Mouse (Mus musculus): ENCODE results near the gene Tagln. TPM values are rescaled to one million over a fixed set of nuclear protein-coding genes. Genes with fewer than 3 reads are reported as not detected.

Tagln gene
- polyA plus RNA-seq, 1 experiment from 2014 or later: 18.6 TPM

GRCm38 (mm10) chr9:45943628-45944505 is 8.0 kb upstream of the Tagln start:
- Histone ChIP-seq H3K9me3 (no peaks in the 10 kb centered on the region), H3K4me3 (no peak overlapping the region), H3K27ac (no peak overlapping the region), H3K4me1 (peaks cover 5% of the 10 kb centered on the region; the same call in 1 of the 2 replicates), H3K27me3 (ENCODE audit: poor library complexity, severe bottlenecking) (no peaks in the 10 kb centered on the region), H3K36me3 (replicated peaks) (peaks cover 92% of the 10 kb centered on the region)
- no peak for DNase-seq (ENCODE audit: extremely low spot score, low spot score)
- 91% methylated on average over 8 of the region's 8 CpGs for WGBS

GRCm38 (mm10) chr9:45942916-45943315 is 7.1 kb upstream of the Tagln start:
- DNase-seq (ENCODE audit: extremely low spot score, low spot score): no peak
- peaks cover 94% of the 10 kb centered on the region for H3K36me3 ChIP-seq (replicated peaks)
- 90% methylated on average over 8 of the region's 8 CpGs for WGBS

GRCm38 (mm10) chr9:45942464-45942863 is 6.6 kb upstream of the Tagln start:
- WGBS: 92% methylated on average over 16 of the region's 16 CpGs
- Histone ChIP-seq H3K36me3 (replicated peaks) (peaks cover 92% of the 10 kb centered on the region), H3K4me1 (peaks cover 5% of the 10 kb centered on the region; the same call in 1 of the 2 replicates), H3K27ac (no peak overlapping the region), H3K9me3 (no peaks in the 10 kb centered on the region), H3K4me3 (no peak overlapping the region), H3K27me3 (ENCODE audit: poor library complexity, severe bottlenecking) (no peaks in the 10 kb centered on the region)
- DNase-seq (ENCODE audit: extremely low spot score, low spot score): no peak

More at GRCm38 (mm10) chr9:45942916-45943315, 7.1 kb upstream of the Tagln start:
- Histone ChIP-seq H3K4me1 (peaks cover 5% of the 10 kb centered on the region; the same call in 1 of the 2 replicates), H3K4me3 (no peak overlapping the region), H3K9me3 (no peaks in the 10 kb centered on the region), H3K27me3 (ENCODE audit: poor library complexity, severe bottlenecking) (no peaks in the 10 kb centered on the region), H3K27ac (no peak overlapping the region)

DNA sequence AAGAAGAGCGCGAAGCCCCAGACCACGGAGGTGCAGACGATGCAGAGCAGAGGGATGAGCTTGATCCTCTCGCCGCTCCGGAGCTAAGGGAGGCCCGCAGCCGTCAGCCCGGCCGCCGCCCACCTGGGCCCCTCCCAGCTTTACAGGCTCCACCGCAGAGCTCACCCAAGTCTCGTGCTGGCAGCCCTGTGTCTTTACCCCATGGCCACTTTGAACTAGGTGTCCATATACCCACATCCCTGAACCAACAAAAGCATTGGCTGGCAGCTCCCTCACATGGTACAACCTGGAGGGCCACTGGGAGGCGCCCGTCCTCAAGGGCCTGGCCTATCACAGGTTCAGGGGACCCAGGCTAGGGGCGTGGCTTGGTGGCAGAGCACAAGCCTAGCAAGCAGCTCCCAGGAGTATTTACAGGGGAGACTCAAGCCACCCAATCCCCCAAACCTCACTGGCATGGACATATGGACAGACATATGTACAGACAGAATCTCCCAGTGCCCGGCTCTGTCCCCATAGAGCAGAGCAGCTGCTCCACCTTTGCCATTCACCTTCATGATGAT is 5.6 kb upstream of the Tagln start:
- H3K27me3 ChIP-seq (ENCODE audit: poor library complexity, severe bottlenecking): peaks cover under 1% of the 10 kb centered on the region; the same call in 1 of the 2 replicates
- no peak overlapping the region for H3K27ac ChIP-seq
- WGBS: 60% methylated on average over 18 of the region's 18 CpGs
- H3K36me3 ChIP-seq (replicated peaks): peaks cover 83% of the 10 kb centered on the region
- H3K4me3 ChIP-seq: no peak overlapping the region
- H3K4me1 ChIP-seq: peaks cover 6% of the 10 kb centered on the region
- no peaks in the 10 kb centered on the region for H3K9me3 ChIP-seq
- no peak for DNase-seq (ENCODE audit: extremely low spot score, low spot score)

DNA sequence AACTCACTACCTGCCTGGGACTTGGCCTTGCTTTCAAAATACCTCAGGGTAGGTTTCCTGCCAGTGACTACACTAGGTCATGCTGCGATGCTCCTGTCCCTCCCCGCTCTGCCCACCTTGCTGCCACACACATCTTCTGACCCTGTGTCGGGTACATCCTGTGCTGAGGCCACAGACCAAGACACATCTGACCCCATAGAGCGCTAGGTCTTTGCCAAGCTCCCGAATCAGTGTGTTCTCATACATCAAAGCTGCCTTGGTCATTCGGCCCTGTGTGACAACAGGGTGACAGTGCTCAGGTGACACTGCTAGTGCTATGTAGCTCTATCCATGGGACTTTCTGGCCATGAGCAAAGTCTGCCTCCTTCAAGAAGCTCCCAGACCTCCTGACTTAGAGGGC is 3.9 kb upstream of the Tagln start:
- peaks cover 18% of the 10 kb centered on the region for H3K4me1 ChIP-seq
- H3K36me3 ChIP-seq (replicated peaks): peaks cover 66% of the 10 kb centered on the region
- no peak overlapping the region for H3K27ac ChIP-seq
- H3K4me3 ChIP-seq: no peak overlapping the region
- H3K9me3 ChIP-seq: no peaks in the 10 kb centered on the region
- DNase-seq (ENCODE audit: extremely low spot score, low spot score): no peak
- peaks cover 14% of the 10 kb centered on the region for H3K27me3 ChIP-seq (ENCODE audit: poor library complexity, severe bottlenecking)
- WGBS: 92% methylated on average over 6 of the region's 6 CpGs

DNA sequence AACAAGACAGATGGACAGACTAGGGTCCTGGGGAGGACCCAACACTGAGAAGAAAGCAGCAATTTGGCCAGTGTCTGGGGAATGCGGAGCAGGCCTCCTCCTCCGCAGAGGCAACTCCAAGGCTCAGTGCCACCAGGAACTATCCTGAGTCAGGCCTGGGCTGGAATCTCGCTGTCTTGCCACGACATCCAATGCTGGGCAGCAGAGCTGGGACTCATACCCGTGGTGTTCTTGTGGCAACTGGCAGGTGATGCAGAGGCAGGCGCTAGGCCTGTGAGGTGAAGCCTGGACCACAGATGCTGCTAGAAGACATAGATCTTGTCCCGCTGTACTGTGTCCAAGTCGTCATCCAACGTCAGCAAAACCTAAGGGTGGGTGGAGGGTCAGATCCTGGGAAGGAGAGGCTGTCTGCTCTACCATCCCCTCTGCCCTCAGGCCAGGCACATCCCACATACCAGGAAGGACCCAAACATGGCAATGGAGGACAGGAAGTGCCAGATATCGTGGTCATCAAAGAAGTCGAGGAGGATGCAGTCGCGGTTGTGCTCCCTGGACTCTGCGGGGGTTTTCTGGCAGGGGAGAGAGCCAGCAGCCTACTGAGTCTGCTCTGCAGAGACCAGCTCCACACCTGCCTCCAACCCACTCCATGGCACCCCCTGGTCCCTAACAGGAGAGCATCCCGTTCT is 3.2 kb upstream of the Tagln start:
- peaks cover 59% of the 10 kb centered on the region for H3K36me3 ChIP-seq (replicated peaks)

GRCm38 (mm10) chr9:45938088-45938487 is 2.2 kb upstream of the Tagln start:
- Histone ChIP-seq H3K4me1 (peaks cover 18% of the 10 kb centered on the region), H3K27ac (no peak overlapping the region), H3K9me3 (no peaks in the 10 kb centered on the region), H3K4me3 (no peak overlapping the region), H3K36me3 (replicated peaks) (peaks cover 49% of the 10 kb centered on the region), H3K27me3 (ENCODE audit: poor library complexity, severe bottlenecking) (peaks cover 14% of the 10 kb centered on the region)
- WGBS: 94% methylated on average over 8 of the region's 8 CpGs
- DNase-seq (ENCODE audit: extremely low spot score, low spot score): no peak

More for the DNA sequence above, 3.2 kb upstream of the Tagln start:
- peaks cover 18% of the 10 kb centered on the region for H3K4me1 ChIP-seq
- H3K4me3 ChIP-seq: no peak overlapping the region
- H3K27me3 ChIP-seq (ENCODE audit: poor library complexity, severe bottlenecking): peaks cover 14% of the 10 kb centered on the region
- no peaks in the 10 kb centered on the region for H3K9me3 ChIP-seq
- DNase-seq (ENCODE audit: extremely low spot score, low spot score): no peak
- 90% methylated on average over 15 of the region's 15 CpGs for WGBS
- no peak overlapping the region for H3K27ac ChIP-seq

DNA sequence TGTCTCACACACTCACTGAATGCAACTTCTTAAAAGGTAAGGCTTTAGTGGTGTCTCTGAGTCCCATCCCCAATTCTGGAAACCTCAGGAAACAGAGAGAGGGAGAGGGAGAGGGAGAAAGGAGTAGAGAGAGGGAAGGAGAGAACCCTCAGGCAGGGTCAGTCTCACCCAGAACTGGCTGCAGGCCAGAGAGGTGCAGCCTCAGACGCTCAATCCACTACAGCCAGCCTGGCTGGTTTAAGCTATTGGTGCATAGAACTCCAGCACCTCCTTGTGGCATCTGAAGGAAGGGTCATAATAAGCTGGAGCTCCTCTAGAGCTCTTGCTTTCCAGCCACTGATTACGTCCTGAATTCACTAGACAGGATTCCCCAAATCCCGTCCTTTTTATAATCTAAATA is 1.0 kb upstream of the Tagln start:
- DNase-seq (ENCODE audit: extremely low spot score, low spot score): peak; percentile 49
- WGBS: 26% methylated on average over 3 of the region's 3 CpGs
- H3K4me3 ChIP-seq: no peak overlapping the region

GRCm38 (mm10) chr9:45932571-45933415 is 3.1 kb downstream of the Tagln start:
- 85% methylated on average over 11 of the region's 11 CpGs for WGBS

More for the DNA sequence above, 1.0 kb upstream of the Tagln start:
- Histone ChIP-seq H3K27me3 (ENCODE audit: poor library complexity, severe bottlenecking) (peaks cover 14% of the 10 kb centered on the region), H3K9me3 (no peaks in the 10 kb centered on the region), H3K36me3 (replicated peaks) (peaks cover 37% of the 10 kb centered on the region), H3K27ac (no peak overlapping the region; the same call in 1 of the 2 replicates), H3K4me1 (peaks cover 18% of the 10 kb centered on the region)

GRCm38 (mm10) chr9:45931958-45932357 is 3.9 kb downstream of the Tagln start:
- Histone ChIP-seq H3K9me3 (no peaks in the 10 kb centered on the region), H3K4me3 (no peak overlapping the region), H3K27me3 (ENCODE audit: poor library complexity, severe bottlenecking) (peaks cover 14% of the 10 kb centered on the region), H3K4me1 (peaks cover 13% of the 10 kb centered on the region), H3K27ac (no peak overlapping the region), H3K36me3 (replicated peaks) (peaks cover 43% of the 10 kb centered on the region)
- 70% methylated on average over 1 of the region's 1 CpGs for WGBS
- DNase-seq (ENCODE audit: extremely low spot score, low spot score): no peak

More at GRCm38 (mm10) chr9:45932571-45933415, 3.1 kb downstream of the Tagln start:
- peaks cover 37% of the 10 kb centered on the region for H3K36me3 ChIP-seq (replicated peaks)
- DNase-seq (ENCODE audit: extremely low spot score, low spot score): no peak
- H3K27me3 ChIP-seq (ENCODE audit: poor library complexity, severe bottlenecking): peaks cover 14% of the 10 kb centered on the region
- H3K9me3 ChIP-seq: no peaks in the 10 kb centered on the region
- H3K4me1 ChIP-seq: peaks cover 13% of the 10 kb centered on the region
- no peak overlapping the region for H3K27ac ChIP-seq
- H3K4me3 ChIP-seq: no peak overlapping the region

DNA sequence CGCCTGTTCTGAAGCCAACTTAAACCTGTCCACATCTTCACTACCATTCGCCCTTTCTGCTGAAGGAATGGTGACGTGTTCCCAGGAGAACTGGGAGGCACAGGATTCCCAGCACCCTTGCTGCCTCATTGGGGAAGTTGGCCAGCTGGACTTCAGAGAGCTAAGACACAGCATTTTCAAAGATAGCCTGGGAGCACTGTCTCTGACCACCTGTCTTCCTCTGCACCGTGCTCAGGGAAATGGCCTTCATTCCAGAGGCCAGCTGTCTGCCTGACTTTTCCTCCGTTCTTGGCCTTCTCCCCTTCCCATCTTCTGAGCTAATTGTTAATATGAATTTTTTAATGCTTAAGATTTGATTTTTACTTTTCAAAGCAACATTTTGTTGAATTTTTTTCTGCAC is 6.6 kb downstream of the Tagln start:
- DNase-seq (ENCODE audit: extremely low spot score, low spot score): no peak
- Histone ChIP-seq H3K27me3 (ENCODE audit: poor library complexity, severe bottlenecking) (no peaks in the 10 kb centered on the region), H3K36me3 (replicated peaks) (peaks cover 59% of the 10 kb centered on the region), H3K4me1 (no peaks in the 10 kb centered on the region), H3K4me3 (no peak overlapping the region), H3K27ac (no peak overlapping the region), H3K9me3 (no peaks in the 10 kb centered on the region)
- WGBS: 88% methylated on average over 5 of the region's 5 CpGs

DNA sequence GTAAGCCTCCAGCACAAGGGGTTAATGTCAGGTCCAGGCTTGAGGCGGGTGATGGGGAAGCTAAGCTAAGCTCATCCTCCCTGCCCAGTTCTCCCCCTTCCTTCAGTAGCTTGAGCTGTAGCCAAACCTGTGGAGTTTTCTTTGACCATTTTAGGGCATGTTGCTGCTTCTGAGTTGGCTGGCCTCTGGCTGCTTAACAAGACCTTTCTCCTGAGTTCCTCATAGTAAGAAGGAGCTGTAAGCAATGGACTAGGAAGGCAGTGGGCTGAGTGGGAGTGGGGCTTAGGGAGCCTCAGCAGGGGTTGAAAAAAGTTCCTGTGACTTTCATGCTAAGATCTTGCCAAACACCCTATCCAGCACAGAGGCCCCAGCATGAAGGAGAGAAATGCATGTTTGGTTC is 16.0 kb downstream of the Tagln start:
- DNase-seq (ENCODE audit: extremely low spot score, low spot score): no peak
- no peak overlapping the region for H3K4me3 ChIP-seq
- H3K27me3 ChIP-seq (ENCODE audit: poor library complexity, severe bottlenecking): no peaks in the 10 kb centered on the region
- H3K4me1 ChIP-seq: no peaks in the 10 kb centered on the region
- WGBS: 59% methylated on average over 1 of the region's 1 CpGs
- no peak overlapping the region for H3K27ac ChIP-seq
- H3K9me3 ChIP-seq: no peaks in the 10 kb centered on the region
- peaks cover 65% of the 10 kb centered on the region for H3K36me3 ChIP-seq (replicated peaks)
